Comparison of ENCODE assay signal across 15 mouse cellular contexts in the genomic region with DNA sequence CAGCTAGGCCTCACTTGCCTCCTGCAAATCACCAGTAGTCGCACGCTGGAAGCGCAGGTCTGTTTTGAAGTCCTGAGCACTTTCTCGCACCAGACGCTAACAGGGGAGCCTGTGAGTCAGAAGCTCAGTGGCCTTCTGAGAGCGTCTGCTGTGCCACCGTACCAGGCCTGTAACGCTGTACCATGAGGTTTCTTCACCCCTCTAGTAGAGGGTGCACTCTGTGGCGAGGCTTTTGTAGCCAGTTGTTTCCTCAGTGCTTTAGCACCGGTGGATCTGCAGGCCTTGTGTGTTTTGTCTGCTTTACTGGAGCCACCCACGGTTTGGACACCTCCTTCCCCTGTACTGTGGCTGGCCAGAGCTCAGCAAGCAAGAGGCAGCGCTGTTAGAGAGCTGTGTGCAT. TPM values are rescaled to one million over a fixed set of nuclear protein-coding genes. Genes with fewer than 3 reads are reported as not detected.
DNase-seq lines count a peak whose midpoint lies in the region; ATAC-seq and TF ChIP-seq lines count a peak whose summit lies in the region.
"Had no signal": no experiment of that assay in that cellular context is flagged by ENCODE, and none has a peak within 500 bp of the region (broad histone marks: within the 10 kb centered on the region; RNA-seq: fewer than 3 reads in every experiment).

No protein-coding gene starts in this region.

- 24% methylated on average over 12 of the region's 12 CpGs for WGBS in cerebellum, adult 2 months
- WGBS in hindbrain, embryonic 10.5 days, result 40% methylated on average over 12 of the region's 12 CpGs
- 45% methylated on average over 12 of the region's 12 CpGs for WGBS in hindbrain, postnatal 0 days
- 43% methylated on average over 12 of the region's 12 CpGs for WGBS in limb, embryonic 11.5 days

- no peak overlapping the region for H3K9ac ChIP-seq in hindbrain, postnatal 0 days (replicated peaks; ENCODE audit: low read length)
- no peak overlapping the region for H3K9ac ChIP-seq in limb, embryonic 11.5 days (ENCODE audit: low read length)

- peak overlapping the region; percentile 57 for H3K27ac ChIP-seq in cerebellum, adult 2 months (ENCODE audit: insufficient read depth, low read length)
- H3K27ac ChIP-seq in hindbrain, embryonic 10.5 days, result 0 out of 2 replicates have a peak overlapping the region, but pooled peaks have one; percentile 23
- H3K27ac ChIP-seq in hindbrain, postnatal 0 days, result no peak overlapping the region
- no peak overlapping the region for H3K27ac ChIP-seq in limb, embryonic 11.5 days (replicated peaks; ENCODE audit: low read depth, low read length)
- H3K27ac ChIP-seq: embryonic facial prominence, embryonic 10.5 days had no signal

- no peaks in the 10 kb centered on the region for H3K27me3 ChIP-seq in cerebellum, adult 2 months (ENCODE audit: control insufficient read depth, insufficient read depth, low read length)
- H3K27me3 ChIP-seq in hindbrain, embryonic 10.5 days (ENCODE audit: insufficient read depth, poor library complexity, severe bottlenecking), result no peaks in the 10 kb centered on the region
- H3K27me3 ChIP-seq in hindbrain, postnatal 0 days (ENCODE audit: insufficient read depth, low read length), result no peaks in the 10 kb centered on the region
- no peaks in the 10 kb centered on the region for H3K27me3 ChIP-seq in limb, embryonic 11.5 days (ENCODE audit: control insufficient read depth, insufficient read depth, low read length)
- H3K27me3 ChIP-seq: CH12.LX had no signal

- no peaks in the 10 kb centered on the region for H3K9me3 ChIP-seq in hindbrain, embryonic 10.5 days
- H3K9me3 ChIP-seq in hindbrain, postnatal 0 days (ENCODE audit: low read length), result no peaks in the 10 kb centered on the region
- no peaks in the 10 kb centered on the region for H3K9me3 ChIP-seq in limb, embryonic 11.5 days (ENCODE audit: control insufficient read depth, low read length)
- H3K9me3 ChIP-seq: embryonic facial prominence, embryonic 10.5 days had no signal

- peak overlapping the region; percentile 20 for H3K4me3 ChIP-seq in cerebellum, adult 2 months (replicated peaks; ENCODE audit: insufficient read depth, low read depth, low read length)
- no peak overlapping the region for H3K4me3 ChIP-seq in hindbrain, embryonic 10.5 days
- no peak overlapping the region for H3K4me3 ChIP-seq in hindbrain, postnatal 0 days (ENCODE audit: low read length)
- H3K4me3 ChIP-seq in limb, embryonic 11.5 days (ENCODE audit: low read depth, low read length), result no peak overlapping the region
- H3K4me3 ChIP-seq: embryonic facial prominence, embryonic 10.5 days had no signal

- peaks cover 5% of the 10 kb centered on the region for H3K4me1 ChIP-seq in cerebellum, adult 2 months (ENCODE audit: control insufficient read depth, insufficient read depth, low read length)
- H3K4me1 ChIP-seq in hindbrain, embryonic 10.5 days (replicated peaks), result peaks cover 34% of the 10 kb centered on the region
- peaks cover 7% of the 10 kb centered on the region; the same call in 1 of the 2 replicates for H3K4me1 ChIP-seq in hindbrain, postnatal 0 days (ENCODE audit: insufficient read depth, low read length)
- H3K4me1 ChIP-seq in limb, embryonic 11.5 days (ENCODE audit: control insufficient read depth, insufficient read depth, low read length), result peaks cover 5% of the 10 kb centered on the region

- H3K36me3 ChIP-seq in hindbrain, embryonic 10.5 days, result no peaks in the 10 kb centered on the region
- H3K36me3 ChIP-seq in hindbrain, postnatal 0 days (ENCODE audit: insufficient read depth, low read length), result no peaks in the 10 kb centered on the region
- no peaks in the 10 kb centered on the region for H3K36me3 ChIP-seq in limb, embryonic 11.5 days (ENCODE audit: control insufficient read depth, insufficient read depth, low read length)
- H3K36me3 ChIP-seq: embryonic facial prominence, embryonic 10.5 days had no signal

- no peak for TF ChIP-seq CTCF in cerebellum, adult 2 months (IDR thresholded peaks at IDR 0.05; ENCODE audit: borderline replicate concordance, insufficient read depth, low read depth, low read length)
- TF ChIP-seq CTCF in hindbrain, postnatal 0 days (IDR thresholded peaks at IDR 0.05; ENCODE audit: low read depth), result no peak

- no peak overlapping the region for H3K4me2 ChIP-seq in hindbrain, postnatal 0 days (ENCODE audit: low read depth, low read length)
- no peak overlapping the region for H3K4me2 ChIP-seq in limb, embryonic 11.5 days (ENCODE audit: low read depth, severe bottlenecking)

- no peak for TF ChIP-seq POLR2A in cerebellum, adult 2 months (IDR thresholded peaks at IDR 0.05; ENCODE audit: borderline replicate concordance, insufficient read depth, low read length)

- DNase-seq in cerebellum, adult 2 months, result peak; percentile 20 to 33
- no peak for DNase-seq in cerebellum, adult 9-10 months
- no peak for DNase-seq in hindbrain, embryonic 10.5 days (ENCODE audit: low spot score)
- DNase-seq in hindbrain, postnatal 0 days (ENCODE audit: low spot score), result no peak
- DNase-seq in ovary, postnatal 36 days (ENCODE audit: low spot score), result peak; percentile 14
- no peak for DNase-seq in ovary, postnatal 10 days (ENCODE audit: low spot score)
- DNase-seq in limb, embryonic 11.5 days (ENCODE audit: low spot score), result peak; percentile 29
- DNase-seq in left cerebral cortex, adult 11 months (ENCODE audit: low spot score), result no peak
- DNase-seq: gastrocnemius, postnatal 25 days; kidney, postnatal 14 days; lung, postnatal 14 days; right cerebral cortex, postnatal 4 days had no signal

- ATAC-seq in hindbrain, postnatal 0 days, result no peak
- ATAC-seq in limb, embryonic 11.5 days (ENCODE audit: insufficient number of reproducible peaks, low FRiP score, low TSS enrichment, low read depth), result no peak
- ATAC-seq: inflammation-experienced regulatory T-cells, adult 6 months had no signal

RNA-seq across cellular contexts. Expression of a gene that starts 4.3 kb away (rescaled TPM):
- polyA plus RNA-seq in cerebellum, adult 2 months (2012; rRNA removed), result 25.9 and 26.0 TPM in 2 replicates
- polyA plus RNA-seq in hindbrain, embryonic 10.5 days (2016; fragmentation: Nextera tagmentation; extraction: Ambion mirVana), result 25.4 and 33.1 TPM in 2 replicates
- total RNA-seq in hindbrain, postnatal 0 days (2014; rRNA removed), result 16.7 and 19.0 TPM in 2 replicates
- polyA plus RNA-seq in hindbrain, postnatal 0 days (2015; fragmentation: Nextera tagmentation; extraction: Ambion mirVana), result 22.8 and 23.2 TPM in 2 replicates
- 34.1 and 35.3 TPM in 2 replicates for polyA plus RNA-seq in limb, embryonic 11.5 days (2014; fragmentation: Nextera tagmentation; extraction: Ambion mirVana)

RNA-seq across cellular contexts. Expression of a gene that starts 16.8 kb away (rescaled TPM):
- polyA plus RNA-seq in cerebellum, adult 2 months (2012; rRNA removed), result 68.4 and 75.3 TPM in 2 replicates
- 16.4 and 19.7 TPM in 2 replicates for polyA plus RNA-seq in hindbrain, embryonic 10.5 days (2016; fragmentation: Nextera tagmentation; extraction: Ambion mirVana)
- total RNA-seq in hindbrain, postnatal 0 days (2014; rRNA removed), result 352 and 378 TPM in 2 replicates
- polyA plus RNA-seq in hindbrain, postnatal 0 days (2015; fragmentation: Nextera tagmentation; extraction: Ambion mirVana), result 99.0 and 102 TPM in 2 replicates
- 32.9 and 33.2 TPM in 2 replicates for polyA plus RNA-seq in limb, embryonic 11.5 days (2014; fragmentation: Nextera tagmentation; extraction: Ambion mirVana)

Comparison
In these comparisons a context has a peak if more than half of its experiments do, and no peak if none do; other contexts are left out.
1. DNase-seq: peak in cerebellum, adult 2 months (2 of 2), ovary, postnatal 36 days (single experiment) and limb, embryonic 11.5 days (single experiment); none in cerebellum, adult 9-10 months (single experiment), hindbrain, embryonic 10.5 days (single experiment), hindbrain, postnatal 0 days (single experiment), ovary, postnatal 10 days (single experiment) and left cerebral cortex, adult 11 months (single experiment).
2. H3K27ac ChIP-seq: peak in cerebellum, adult 2 months (single experiment) and hindbrain, embryonic 10.5 days (single experiment); none in hindbrain, postnatal 0 days (single experiment) and limb, embryonic 11.5 days (single experiment).